Mouse (Mus musculus) cerebellum, postnatal 10 days (tissue): ENCODE results near the gene Klc2.
A peak's percentile ranks its signal among the peaks of the same experiment; 100 is the strongest.
"Not testable (repeated sequence)": the region's sequence is repeated elsewhere in the genome, so short reads cannot be mapped to it uniquely, and the experiment has no call there.

Experiments
- DNase-seq, 2 experiments: peaks; one replicate each; pipeline ENCODE4 v3.0.0; 2021; ENCODE audit warnings: mixed read lengths in 2 of 2

Klc2 gene

GRCm38 (mm10) chr19:5098363-5099143 lies 19.8 kb downstream of the Klc2 start, which contains the start of gene Cnih2:
Gene Cnih2 (minus strand): TSS chr19:5098521.
- peak; percentile 87 to 90 for DNase-seq

- peak in 1 of 2 experiments; percentile 55 for DNase-seq
Measured at GRCm38 (mm10) chr19:5097521-5098362, 20.6 kb downstream of the Klc2 start.

GRCm38 (mm10) chr19:5095887-5096474 lies 22.4 kb downstream of the Klc2 start:
- DNase-seq: peak; percentile 78 to 81

- peak in 1 of 2 experiments; percentile 61 for DNase-seq
Measured at GRCm38 (mm10) chr19:5094746-5095417, 23.5 kb downstream of the Klc2 start.

- DNase-seq: peak; percentile 99 to 100
Measured at GRCm38 (mm10) chr19:5094243-5094632, 24.1 kb downstream of the Klc2 start.

- peak; percentile 59 to 66 for DNase-seq
Measured at GRCm38 (mm10) chr19:5093481-5094242, 24.7 kb downstream of the Klc2 start.

- no peak for DNase-seq
Measured at GRCm38 (mm10) chr19:5092083-5092482, 26.3 kb downstream of the Klc2 start.

- DNase-seq: no peak
Measured at GRCm38 (mm10) chr19:5089324-5089723, 29.0 kb downstream of the Klc2 start.

- peak; percentile 94 to 96 for DNase-seq
Measured at GRCm38 (mm10) chr19:5087884-5088728, 30.3 kb downstream of the Klc2 start, which contains the start of gene Yif1a. Gene Yif1a (plus strand): TSS chr19:5088538.

- DNase-seq: not testable (repeated sequence)
Measured at GRCm38 (mm10) chr19:5086533-5086932, 31.8 kb downstream of the Klc2 start.

- peak; percentile 73 to 75 for DNase-seq
Measured at GRCm38 (mm10) chr19:5085145-5085863, 33.1 kb downstream of the Klc2 start, which contains the start of gene Tmem151a. Gene Tmem151a (minus strand): TSS chr19:5085531.

- peak in 1 of 2 experiments; percentile 56 for DNase-seq
Measured at GRCm38 (mm10) chr19:5084834-5085144, 33.6 kb downstream of the Klc2 start.

- no peak for DNase-seq
Measured at GRCm38 (mm10) chr19:5083961-5084833, 34.2 kb downstream of the Klc2 start.

GRCm38 (mm10) chr19:5082596-5082995 lies 35.8 kb downstream of the Klc2 start:
- peak in 1 of 2 experiments; percentile 44 for DNase-seq

- no peak for DNase-seq
Measured at GRCm38 (mm10) chr19:5082005-5082404, 36.4 kb downstream of the Klc2 start.

- no peak for DNase-seq
Measured at GRCm38 (mm10) chr19:5079279-5079678, 39.1 kb downstream of the Klc2 start.

- DNase-seq: no peak
Measured at GRCm38 (mm10) chr19:5073518-5073917, 44.8 kb downstream of the Klc2 start.

GRCm38 (mm10) chr19:5073028-5073427 lies 45.3 kb downstream of the Klc2 start:
- peak; percentile 80 to 82 for DNase-seq

- no peak for DNase-seq
Measured at GRCm38 (mm10) chr19:5072389-5073019, 45.9 kb downstream of the Klc2 start.
